Mouse (Mus musculus): ENCODE measurements at regions not wholly inside any gene's neighbourhood (a gene's known extent, or its start where the extent isn't known, plus 50 kb on each side); places are given as distances from the start of the nearest gene placed in this dataset.
A peak's percentile ranks its signal among the peaks of the same experiment; 100 is the strongest.

- Histone ChIP-seq H3K4me1 (replicated peaks; ENCODE audit: control insufficient read depth, insufficient read depth, low read length) (peaks cover 7% of the 10 kb centered on the region), H3K27me3 (replicated peaks; ENCODE audit: control insufficient read depth, insufficient read depth, low read length) (no peaks in the 10 kb centered on the region)
Observed at GRCm38 (mm10) chr4:135056371-135056770, 64.1 kb upstream of the Runx3 start.

GRCm38 (mm10) chr4:135057286-135057685, 63.2 kb upstream of the Runx3 start:
- Histone ChIP-seq H3K4me2 (no peak overlapping the region), H3K9me3 (ENCODE audit: control insufficient read depth, low read length) (peaks cover 4% of the 10 kb centered on the region; the same call in 1 of the 2 replicates), H3K4me3 (ENCODE audit: low read depth, low read length) (no peak overlapping the region), H3K9ac (ENCODE audit: low read depth, low read length) (no peak overlapping the region), H3K27ac (ENCODE audit: low read depth, low read length) (no peak overlapping the region), H3K4me1 (replicated peaks; ENCODE audit: control insufficient read depth, insufficient read depth, low read length) (peaks cover 14% of the 10 kb centered on the region), H3K36me3 (ENCODE audit: control insufficient read depth, insufficient read depth, low read length) (no peaks in the 10 kb centered on the region), H3K27me3 (replicated peaks; ENCODE audit: control insufficient read depth, insufficient read depth, low read length) (no peaks in the 10 kb centered on the region)
- ATAC-seq (replicated peaks; ENCODE audit: low FRiP score): no peak
- 78% methylated on average over 11 of the region's 11 CpGs for WGBS
- DNase-seq (ENCODE audit: low spot score): no peak

More at GRCm38 (mm10) chr4:135056371-135056770, 64.1 kb upstream of the Runx3 start:
- ATAC-seq (replicated peaks; ENCODE audit: low FRiP score): no peak
- no peak overlapping the region for H3K9ac ChIP-seq (ENCODE audit: low read depth, low read length)
- H3K36me3 ChIP-seq (ENCODE audit: control insufficient read depth, insufficient read depth, low read length): no peaks in the 10 kb centered on the region
- no peak overlapping the region for H3K4me2 ChIP-seq
- no peak overlapping the region for H3K4me3 ChIP-seq (ENCODE audit: low read depth, low read length)
- DNase-seq (ENCODE audit: low spot score): no peak
- H3K9me3 ChIP-seq (ENCODE audit: control insufficient read depth, low read length): peaks cover 4% of the 10 kb centered on the region; the same call in 1 of the 2 replicates
- WGBS: 84% methylated on average over 7 of the region's 7 CpGs
- H3K27ac ChIP-seq (ENCODE audit: low read depth, low read length): no peak overlapping the region

GRCm38 (mm10) chr4:135058895-135059294, 61.6 kb upstream of the Runx3 start:
- H3K9me3 ChIP-seq (ENCODE audit: control insufficient read depth, low read length): no peaks in the 10 kb centered on the region
- no peak overlapping the region for H3K4me3 ChIP-seq (ENCODE audit: low read depth, low read length)
- ATAC-seq (replicated peaks; ENCODE audit: low FRiP score) (no peak), DNase-seq (ENCODE audit: low spot score) (no peak)
- H3K4me1 ChIP-seq (replicated peaks; ENCODE audit: control insufficient read depth, insufficient read depth, low read length): peaks cover 14% of the 10 kb centered on the region
- no peaks in the 10 kb centered on the region for H3K27me3 ChIP-seq (replicated peaks; ENCODE audit: control insufficient read depth, insufficient read depth, low read length)
- no peak overlapping the region for H3K9ac ChIP-seq (ENCODE audit: low read depth, low read length)
- no peaks in the 10 kb centered on the region for H3K36me3 ChIP-seq (ENCODE audit: control insufficient read depth, insufficient read depth, low read length)
- 55% methylated on average over 4 of the region's 4 CpGs for WGBS
- H3K27ac ChIP-seq (ENCODE audit: low read depth, low read length): no peak overlapping the region
- no peak overlapping the region for H3K4me2 ChIP-seq

GRCm38 (mm10) chr4:135061030-135061743, 59.3 kb upstream of the Runx3 start:
- no peak overlapping the region for H3K4me3 ChIP-seq (ENCODE audit: low read depth, low read length)
- ATAC-seq (replicated peaks; ENCODE audit: low FRiP score): peak; percentile 73
- H3K9ac ChIP-seq (ENCODE audit: low read depth, low read length): no peak overlapping the region
- H3K4me2 ChIP-seq: peak overlapping the region; percentile 26
- H3K36me3 ChIP-seq (ENCODE audit: control insufficient read depth, insufficient read depth, low read length): no peaks in the 10 kb centered on the region
- no peaks in the 10 kb centered on the region for H3K9me3 ChIP-seq (ENCODE audit: control insufficient read depth, low read length)
- H3K27ac ChIP-seq (ENCODE audit: low read depth, low read length): peak overlapping the region; percentile 17; the same call in 1 of the 2 replicates
- no peak for DNase-seq (ENCODE audit: low spot score)
- 34% methylated on average over 4 of the region's 4 CpGs for WGBS
- peaks cover 17% of the 10 kb centered on the region for H3K4me1 ChIP-seq (replicated peaks; ENCODE audit: control insufficient read depth, insufficient read depth, low read length)
- 0 out of 2 replicates have a peak, but pooled peaks cover 2% of the 10 kb centered on the region for H3K27me3 ChIP-seq (replicated peaks; ENCODE audit: control insufficient read depth, insufficient read depth, low read length)

GRCm38 (mm10) chr4:135066766-135067479, 53.5 kb upstream of the Runx3 start:
- no peak overlapping the region for H3K9ac ChIP-seq (ENCODE audit: low read depth, low read length)
- no peaks in the 10 kb centered on the region for H3K36me3 ChIP-seq (ENCODE audit: control insufficient read depth, insufficient read depth, low read length)
- peak; percentile 81 for ATAC-seq (replicated peaks; ENCODE audit: low FRiP score)
- no peak overlapping the region for H3K27ac ChIP-seq (ENCODE audit: low read depth, low read length)
- H3K4me2 ChIP-seq: peak overlapping the region; percentile 56
- peak overlapping the region; percentile 22 for H3K4me3 ChIP-seq (ENCODE audit: low read depth, low read length)
- DNase-seq (ENCODE audit: low spot score): peak; percentile 83
- 0 out of 2 replicates have a peak, but pooled peaks cover 2% of the 10 kb centered on the region for H3K27me3 ChIP-seq (replicated peaks; ENCODE audit: control insufficient read depth, insufficient read depth, low read length)
- H3K4me1 ChIP-seq (replicated peaks; ENCODE audit: control insufficient read depth, insufficient read depth, low read length): peaks cover 9% of the 10 kb centered on the region
- no peaks in the 10 kb centered on the region for H3K9me3 ChIP-seq (ENCODE audit: control insufficient read depth, low read length)
- WGBS: 5% methylated on average over 19 of the region's 19 CpGs

GRCm38 (mm10) chr4:135067805-135068204, 52.6 kb upstream of the Runx3 start:
- Histone ChIP-seq H3K4me3 (ENCODE audit: low read depth, low read length) (no peak overlapping the region), H3K4me2 (no peak overlapping the region), H3K4me1 (replicated peaks; ENCODE audit: control insufficient read depth, insufficient read depth, low read length) (peaks cover 8% of the 10 kb centered on the region), H3K9me3 (ENCODE audit: control insufficient read depth, low read length) (no peaks in the 10 kb centered on the region), H3K27me3 (replicated peaks; ENCODE audit: control insufficient read depth, insufficient read depth, low read length) (0 out of 2 replicates have a peak, but pooled peaks cover 2% of the 10 kb centered on the region), H3K36me3 (ENCODE audit: control insufficient read depth, insufficient read depth, low read length) (no peaks in the 10 kb centered on the region), H3K9ac (ENCODE audit: low read depth, low read length) (no peak overlapping the region), H3K27ac (ENCODE audit: low read depth, low read length) (no peak overlapping the region)
- ATAC-seq (replicated peaks; ENCODE audit: low FRiP score): no peak
- 65% methylated on average over 7 of the region's 7 CpGs for WGBS
- no peak for DNase-seq (ENCODE audit: low spot score)

GRCm38 (mm10) chr4:135069818-135070217, 50.6 kb upstream of the Runx3 start:
- no peaks in the 10 kb centered on the region for H3K9me3 ChIP-seq (ENCODE audit: control insufficient read depth, low read length)
- no peak overlapping the region for H3K27ac ChIP-seq (ENCODE audit: low read depth, low read length)
- DNase-seq (ENCODE audit: low spot score): no peak
- H3K4me3 ChIP-seq (ENCODE audit: low read depth, low read length): no peak overlapping the region
- H3K36me3 ChIP-seq (ENCODE audit: control insufficient read depth, insufficient read depth, low read length): no peaks in the 10 kb centered on the region
- 0 out of 2 replicates have a peak, but pooled peaks cover 2% of the 10 kb centered on the region for H3K27me3 ChIP-seq (replicated peaks; ENCODE audit: control insufficient read depth, insufficient read depth, low read length)
- no peak for ATAC-seq (replicated peaks; ENCODE audit: low FRiP score)
- no peak overlapping the region for H3K4me2 ChIP-seq
- H3K4me1 ChIP-seq (replicated peaks; ENCODE audit: control insufficient read depth, insufficient read depth, low read length): peaks cover 10% of the 10 kb centered on the region
- no peak overlapping the region for H3K9ac ChIP-seq (ENCODE audit: low read depth, low read length)
- 31% methylated on average over 18 of the region's 18 CpGs for WGBS
